Mouse (Mus musculus): ENCODE data around the gene Efcab10. TPM values are rescaled to one million over a fixed set of nuclear protein-coding genes. Genes with fewer than 3 reads are reported as not detected.
A peak's percentile ranks its signal among the peaks of the same experiment; 100 is the strongest.

Efcab10 gene
- 0.28 TPM in 1 of 2 replicates, not detected in the other for polyA plus RNA-seq (2014; fragmentation: Nextera tagmentation; extraction: Ambion mirVana)

- H3K36me3 ChIP-seq (ENCODE audit: control insufficient read depth, insufficient read depth, low read length): no peaks in the 10 kb centered on the region
- peak within 1 kb of the TSS; percentile 51 for H3K4me2 ChIP-seq (ENCODE audit: low read length)
- H3K27me3 ChIP-seq (replicated peaks; ENCODE audit: control insufficient read depth, insufficient read depth, low read length): no peaks in the 10 kb centered on the region
- no peak within 1 kb of the TSS for H3K27ac ChIP-seq (ENCODE audit: low read depth)
- 13% methylated on average over 24 of the region's 24 CpGs for WGBS
- 0 out of 2 replicates have a peak, but pooled peaks have one; percentile 27 for ATAC-seq (replicated peaks; ENCODE audit: low FRiP score, low TSS enrichment, low read depth)
- H3K9ac ChIP-seq (ENCODE audit: low read length): 0 out of 2 replicates have a peak within 1 kb of the TSS, but pooled peaks have one; percentile 20
- peaks cover 3% of the 10 kb centered on the region; the same call in 1 of the 2 replicates for H3K4me1 ChIP-seq (replicated peaks; ENCODE audit: control insufficient read depth, insufficient read depth, low read length)
- no peaks in the 10 kb centered on the region for H3K9me3 ChIP-seq (ENCODE audit: control insufficient read depth, low read length)
- peak; percentile 55 for DNase-seq (ENCODE audit: low spot score)
- peak within 1 kb of the TSS; percentile 13 for H3K4me3 ChIP-seq (ENCODE audit: low read depth, low read length)
Measured at GRCm38 (mm10) chr12:33394804-33395623, at the start of gene Efcab10. Gene Efcab10 (plus strand): TSS chr12:33394854.

- Histone ChIP-seq H3K9ac (ENCODE audit: low read length) (no peak overlapping the region), H3K27me3 (replicated peaks; ENCODE audit: control insufficient read depth, insufficient read depth, low read length) (no peaks in the 10 kb centered on the region), H3K9me3 (ENCODE audit: control insufficient read depth, low read length) (no peaks in the 10 kb centered on the region), H3K4me3 (ENCODE audit: low read depth, low read length) (no peak overlapping the region), H3K4me1 (replicated peaks; ENCODE audit: control insufficient read depth, insufficient read depth, low read length) (peaks cover 14% of the 10 kb centered on the region), H3K27ac (ENCODE audit: low read depth) (0 out of 2 replicates have a peak overlapping the region, but pooled peaks have one; percentile 5), H3K4me2 (ENCODE audit: low read length) (peak overlapping the region; percentile 33), H3K36me3 (ENCODE audit: control insufficient read depth, insufficient read depth, low read length) (peaks cover 13% of the 10 kb centered on the region; the same call in 1 of the 2 replicates)
- DNase-seq (ENCODE audit: low spot score) (peak; percentile 63), ATAC-seq (replicated peaks; ENCODE audit: low FRiP score, low TSS enrichment, low read depth) (0 out of 2 replicates have a peak, but pooled peaks have one; percentile 50)
- 8% methylated on average over 25 of the region's 25 CpGs for WGBS
Measured at GRCm38 (mm10) chr12:33344970-33345772, 49.5 kb upstream of the Efcab10 start.

- H3K4me1 ChIP-seq (replicated peaks; ENCODE audit: control insufficient read depth, insufficient read depth, low read length): peaks cover 14% of the 10 kb centered on the region
- ATAC-seq (replicated peaks; ENCODE audit: low FRiP score, low TSS enrichment, low read depth): no peak
- H3K9me3 ChIP-seq (ENCODE audit: control insufficient read depth, low read length): no peaks in the 10 kb centered on the region
- no peak overlapping the region for H3K9ac ChIP-seq (ENCODE audit: low read length)
- no peak overlapping the region for H3K27ac ChIP-seq (ENCODE audit: low read depth)
- H3K27me3 ChIP-seq (replicated peaks; ENCODE audit: control insufficient read depth, insufficient read depth, low read length): no peaks in the 10 kb centered on the region
- H3K36me3 ChIP-seq (ENCODE audit: control insufficient read depth, insufficient read depth, low read length): peaks cover 13% of the 10 kb centered on the region; the same call in 1 of the 2 replicates
- no peak overlapping the region for H3K4me2 ChIP-seq (ENCODE audit: low read length)
- WGBS: 41% methylated on average over 23 of the region's 23 CpGs
- no peak for DNase-seq (ENCODE audit: low spot score)
- no peak overlapping the region for H3K4me3 ChIP-seq (ENCODE audit: low read depth, low read length)
Measured at GRCm38 (mm10) chr12:33345773-33346435, 48.8 kb upstream of the Efcab10 start.

GRCm38 (mm10) chr12:33352671-33353070 lies 42.0 kb upstream of the Efcab10 start:
- Histone ChIP-seq H3K9me3 (ENCODE audit: control insufficient read depth, low read length) (no peaks in the 10 kb centered on the region), H3K36me3 (ENCODE audit: control insufficient read depth, insufficient read depth, low read length) (peaks cover 9% of the 10 kb centered on the region; the same call in 1 of the 2 replicates), H3K27ac (ENCODE audit: low read depth) (no peak overlapping the region), H3K9ac (ENCODE audit: low read length) (no peak overlapping the region), H3K4me2 (ENCODE audit: low read length) (no peak overlapping the region), H3K4me1 (replicated peaks; ENCODE audit: control insufficient read depth, insufficient read depth, low read length) (no peaks in the 10 kb centered on the region), H3K4me3 (ENCODE audit: low read depth, low read length) (no peak overlapping the region), H3K27me3 (replicated peaks; ENCODE audit: control insufficient read depth, insufficient read depth, low read length) (no peaks in the 10 kb centered on the region)
- 63% methylated on average over 4 of the region's 4 CpGs for WGBS
- DNase-seq (ENCODE audit: low spot score): no peak
- no peak for ATAC-seq (replicated peaks; ENCODE audit: low FRiP score, low TSS enrichment, low read depth)

GRCm38 (mm10) chr12:33358345-33358744 lies 36.3 kb upstream of the Efcab10 start:
- 90% methylated on average over 10 of the region's 10 CpGs for WGBS
- Histone ChIP-seq H3K4me3 (ENCODE audit: low read depth, low read length) (no peak overlapping the region), H3K4me2 (ENCODE audit: low read length) (no peak overlapping the region), H3K4me1 (replicated peaks; ENCODE audit: control insufficient read depth, insufficient read depth, low read length) (no peaks in the 10 kb centered on the region; the same call in 1 of the 2 replicates), H3K27ac (ENCODE audit: low read depth) (no peak overlapping the region), H3K9me3 (ENCODE audit: control insufficient read depth, low read length) (no peaks in the 10 kb centered on the region), H3K27me3 (replicated peaks; ENCODE audit: control insufficient read depth, insufficient read depth, low read length) (no peaks in the 10 kb centered on the region), H3K36me3 (ENCODE audit: control insufficient read depth, insufficient read depth, low read length) (peaks cover 15% of the 10 kb centered on the region), H3K9ac (ENCODE audit: low read length) (no peak overlapping the region)
- DNase-seq (ENCODE audit: low spot score): no peak
- no peak for ATAC-seq (replicated peaks; ENCODE audit: low FRiP score, low TSS enrichment, low read depth)

- Histone ChIP-seq H3K4me1 (replicated peaks; ENCODE audit: control insufficient read depth, insufficient read depth, low read length) (no peaks in the 10 kb centered on the region; the same call in 1 of the 2 replicates), H3K4me2 (ENCODE audit: low read length) (no peak overlapping the region), H3K36me3 (ENCODE audit: control insufficient read depth, insufficient read depth, low read length) (peaks cover 15% of the 10 kb centered on the region), H3K4me3 (ENCODE audit: low read depth, low read length) (no peak overlapping the region), H3K9me3 (ENCODE audit: control insufficient read depth, low read length) (no peaks in the 10 kb centered on the region), H3K27me3 (replicated peaks; ENCODE audit: control insufficient read depth, insufficient read depth, low read length) (no peaks in the 10 kb centered on the region), H3K27ac (ENCODE audit: low read depth) (no peak overlapping the region), H3K9ac (ENCODE audit: low read length) (no peak overlapping the region)
- WGBS: 93% methylated on average over 7 of the region's 7 CpGs
- no peak for ATAC-seq (replicated peaks; ENCODE audit: low FRiP score, low TSS enrichment, low read depth)
- DNase-seq (ENCODE audit: low spot score): no peak
Measured at GRCm38 (mm10) chr12:33359209-33359608, 35.4 kb upstream of the Efcab10 start.

- no peak for DNase-seq (ENCODE audit: low spot score)
- no peak for ATAC-seq (replicated peaks; ENCODE audit: low FRiP score, low TSS enrichment, low read depth)
- Histone ChIP-seq H3K27me3 (replicated peaks; ENCODE audit: control insufficient read depth, insufficient read depth, low read length) (no peaks in the 10 kb centered on the region), H3K36me3 (ENCODE audit: control insufficient read depth, insufficient read depth, low read length) (peaks cover 15% of the 10 kb centered on the region), H3K4me2 (ENCODE audit: low read length) (no peak overlapping the region), H3K27ac (ENCODE audit: low read depth) (no peak overlapping the region), H3K4me1 (replicated peaks; ENCODE audit: control insufficient read depth, insufficient read depth, low read length) (no peaks in the 10 kb centered on the region; the same call in 1 of the 2 replicates), H3K4me3 (ENCODE audit: low read depth, low read length) (no peak overlapping the region), H3K9me3 (ENCODE audit: control insufficient read depth, low read length) (no peaks in the 10 kb centered on the region), H3K9ac (ENCODE audit: low read length) (no peak overlapping the region)
- WGBS: 79% methylated on average over 5 of the region's 5 CpGs
Measured at GRCm38 (mm10) chr12:33359878-33360482, 34.7 kb upstream of the Efcab10 start.

GRCm38 (mm10) chr12:33360729-33361128 lies 33.9 kb upstream of the Efcab10 start:
- Histone ChIP-seq H3K4me2 (ENCODE audit: low read length) (no peak overlapping the region), H3K9me3 (ENCODE audit: control insufficient read depth, low read length) (no peaks in the 10 kb centered on the region), H3K27ac (ENCODE audit: low read depth) (no peak overlapping the region), H3K4me1 (replicated peaks; ENCODE audit: control insufficient read depth, insufficient read depth, low read length) (no peaks in the 10 kb centered on the region; the same call in 1 of the 2 replicates), H3K27me3 (replicated peaks; ENCODE audit: control insufficient read depth, insufficient read depth, low read length) (no peaks in the 10 kb centered on the region), H3K36me3 (ENCODE audit: control insufficient read depth, insufficient read depth, low read length) (peaks cover 15% of the 10 kb centered on the region), H3K9ac (ENCODE audit: low read length) (no peak overlapping the region), H3K4me3 (ENCODE audit: low read depth, low read length) (no peak overlapping the region)
- DNase-seq (ENCODE audit: low spot score) (no peak), ATAC-seq (replicated peaks; ENCODE audit: low FRiP score, low TSS enrichment, low read depth) (no peak)
- WGBS: 53% methylated on average over 6 of the region's 6 CpGs

Data from intestine, embryonic 14.5 days (tissue).